In the genomic region with DNA sequence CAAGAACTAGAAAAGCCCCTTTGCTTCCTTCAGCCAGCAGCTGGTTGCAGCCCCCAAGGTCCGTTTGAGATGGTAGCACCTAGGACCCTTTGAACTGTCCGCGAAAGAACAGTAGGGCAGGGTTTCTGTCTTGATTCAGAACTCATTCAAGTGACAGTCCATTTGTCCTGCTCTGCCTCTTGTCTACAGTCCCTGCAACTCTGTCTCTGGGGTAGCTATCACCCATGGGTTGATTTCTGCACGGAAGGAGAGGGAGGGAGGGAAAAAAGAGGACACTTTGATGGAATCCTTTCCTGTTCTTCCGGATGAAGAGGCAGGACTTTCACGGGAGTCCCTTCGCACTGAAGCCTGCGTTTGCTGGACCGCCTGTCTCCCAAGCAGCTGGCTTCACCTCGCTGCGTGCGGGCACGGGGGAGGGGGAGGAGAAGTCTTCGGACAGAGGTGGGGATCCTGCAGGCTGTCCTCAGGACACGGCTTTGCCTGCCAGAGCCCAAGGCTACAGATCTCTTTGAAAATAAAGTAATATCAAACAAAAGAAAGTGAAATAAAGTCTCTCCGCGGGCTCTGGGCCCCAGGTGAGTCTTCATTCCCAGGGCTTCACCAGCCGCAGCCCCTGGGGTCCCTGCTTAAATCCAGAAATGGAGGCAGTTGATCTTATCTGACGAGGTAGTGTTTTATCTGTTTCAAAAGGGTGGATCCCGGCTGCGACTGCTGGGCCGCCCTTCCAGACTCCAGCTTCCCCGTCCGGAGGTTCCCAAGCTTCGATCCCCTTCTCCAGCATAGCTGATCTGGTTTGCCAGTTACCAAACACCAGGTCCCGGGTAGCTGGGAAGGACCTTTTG, we compare ENCODE assay signal across 11 mouse cellular contexts. TPM values are rescaled to one million over a fixed set of nuclear protein-coding genes. Genes with fewer than 3 reads are reported as not detected.
DNase-seq lines count a peak whose midpoint lies in the region; ATAC-seq and TF ChIP-seq lines count a peak whose summit lies in the region.
"Had no signal": no experiment of that assay in that cellular context is flagged by ENCODE, and none has a peak within 500 bp of the region (broad histone marks: within the 10 kb centered on the region; RNA-seq: fewer than 3 reads in every experiment).

No protein-coding gene starts in this region.

- peaks cover 0 to 4% of the 10 kb centered on the region in 2 experiments; a peak in 1 of 4 replicates for H3K4me1 ChIP-seq in heart, embryonic 14.5 days (ENCODE audit: control insufficient read depth in 2 of 2, insufficient read depth in 2 of 2, low read length in 2 of 2)
- H3K4me1 ChIP-seq in limb, embryonic 13.5 days, result peaks cover 9% of the 10 kb centered on the region; the same call in 1 of the 2 replicates

- no peaks in the 10 kb centered on the region for H3K36me3 ChIP-seq in heart, embryonic 14.5 days (ENCODE audit: control insufficient read depth, insufficient read depth, low read length)
- no peaks in the 10 kb centered on the region for H3K36me3 ChIP-seq in limb, embryonic 13.5 days

- intact Hi-C loops in heart, postnatal 25 days (cut with DNase I), result no loop called here

- POLR2A ChIA-PET in Patski (lab: Charles Lee), result interaction anchor here (0.6 to 17.0 kb wide), 3 partner anchors 7 to 17 kb away, joined by 3 to 623 read pairs (median 4); partner anchors contain the start of gene Pitx2

- no peak overlapping the region; a peak in 1 of 4 replicates for H3K27ac ChIP-seq in heart, embryonic 14.5 days (replicated peaks in 1 of 2; ENCODE audit: control insufficient read depth in 1 of 2, insufficient read depth in 1 of 2, low read depth in 2 of 2, low read length in 2 of 2)
- H3K27ac ChIP-seq in limb, embryonic 13.5 days, result no peak overlapping the region

- H3K9me3 ChIP-seq in heart, embryonic 14.5 days (ENCODE audit: control insufficient read depth, low read length), result no peaks in the 10 kb centered on the region
- H3K9me3 ChIP-seq in limb, embryonic 13.5 days, result no peaks in the 10 kb centered on the region

- H3K27me3 ChIP-seq in heart, embryonic 14.5 days (ENCODE audit: control insufficient read depth, insufficient read depth, low read length), result peaks cover 71% of the 10 kb centered on the region
- no peaks in the 10 kb centered on the region for H3K27me3 ChIP-seq in Patski
- peaks cover 93% of the 10 kb centered on the region for H3K27me3 ChIP-seq in limb, embryonic 13.5 days

- TF ChIP-seq CTCF in Patski (IDR thresholded peaks at IDR 0.05), result no peak

- H3K4me2 ChIP-seq in heart, embryonic 14.5 days (ENCODE audit: low read length), result peak overlapping the region; percentile 58
- peak overlapping the region; percentile 40 for H3K4me2 ChIP-seq in limb, embryonic 13.5 days (replicated peaks)

- in situ Hi-C loops in Patski (cut with MboI; ENCODE audit: low pct_unique_long_range_greater_than_20kb), result loop anchor here (25.0 kb wide), 1 partner anchor 1387 kb away; the partner anchor contains the start of gene Ap1ar

- H3K4me3 ChIP-seq in heart, embryonic 14.5 days (ENCODE audit: control insufficient read depth in 1 of 2, insufficient read depth in 1 of 2, low read depth in 1 of 2, low read length in 2 of 2), result peak overlapping the region; percentile 29 to 31
- peak overlapping the region; percentile 12; the same call in 1 of the 2 replicates for H3K4me3 ChIP-seq in limb, embryonic 13.5 days

- no peak for ATAC-seq in heart, embryonic 14.5 days (ENCODE audit: insufficient number of reproducible peaks, insufficient read depth, low FRiP score, low read depth)
- ATAC-seq in Patski, result no peak
- ATAC-seq in limb, embryonic 13.5 days (ENCODE audit: low FRiP score, low read depth), result no peak
- ATAC-seq: forebrain, postnatal 0 days had no signal

- 1% methylated on average over 25 of the region's 26 CpGs for WGBS in heart, embryonic 14.5 days
- WGBS in limb, embryonic 13.5 days, result under 1% methylated on average over 26 of the region's 26 CpGs

- DNase-seq in heart, postnatal 25 days (ENCODE audit: low spot score), result no peak
- DNase-seq in Patski (ENCODE audit: low read depth, low spot score), result peak; percentile 55
- DNase-seq in gonadal fat pad, adult 2 months (ENCODE audit: low read depth), result peak; percentile 31
- no peak for DNase-seq in right cerebral cortex, postnatal 25 days
- no peak for DNase-seq in adrenal gland, adult 2 months
- no peak for DNase-seq in layer of hippocampus, adult 18-20 months (ENCODE audit: low spot score in 2 of 2)
- DNase-seq: forebrain, postnatal 0 days had no signal

- H3K9ac ChIP-seq in heart, embryonic 14.5 days (ENCODE audit: low read length), result peak overlapping the region; percentile 57
- no peak overlapping the region for H3K9ac ChIP-seq in limb, embryonic 13.5 days
- H3K9ac ChIP-seq: forebrain, postnatal 0 days had no signal

- CTCF ChIA-PET in Patski (lab: Charles Lee), result interaction anchor here (1.0 to 17.4 kb wide), 5 partner anchors 17 to 876 kb away, joined by 3 to 345 read pairs (median 3); partner anchors contain the start of gene Pitx2

RNA-seq across cellular contexts. Expression of gene Pitx2, which starts 24.5 kb away (rescaled TPM):
- 19.4 and 25.5 TPM in 2 replicates for polyA plus RNA-seq in heart, embryonic 14.5 days (2014; fragmentation: Nextera tagmentation; extraction: Ambion mirVana)
- total RNA-seq in heart, postnatal 25 days (2021), result 1 to 10 TPM; 1.3 TPM
- 199 TPM for polyA plus RNA-seq in Patski (2021)
- polyA plus RNA-seq in gonadal fat pad, adult 2 months (2012; rRNA removed), result 0.28 and 1.5 TPM in 2 replicates
- 21.2 and 26.3 TPM in 2 replicates for polyA plus RNA-seq in limb, embryonic 13.5 days (2015; fragmentation: Nextera tagmentation; extraction: Ambion mirVana)
- under 1 TPM in 1 of 2 experiments, not detected in 1; 0.32 TPM for total RNA-seq in adrenal gland, adult 2 months (2021)
- 0.22 and 0.27 TPM in 2 replicates for polyA plus RNA-seq in adrenal gland, adult 2 months (2012; rRNA removed)
- total RNA-seq in layer of hippocampus, adult 18-20 months (2021), result not detected
- total RNA-seq: left cerebral cortex, postnatal 10 days; neutrophil, adult 5-6 weeks had no signal

Comparison
In these comparisons a context has a peak if more than half of its experiments do, and no peak if none do; other contexts are left out.
1. DNase-seq: peak in Patski (single experiment) and gonadal fat pad, adult 2 months (single experiment); none in heart, postnatal 25 days (single experiment), right cerebral cortex, postnatal 25 days (single experiment), adrenal gland, adult 2 months (single experiment) and layer of hippocampus, adult 18-20 months (0 of 2).